Mouse (Mus musculus): ENCODE measurements around the gene Gm5475. TPM values are rescaled to one million over a fixed set of nuclear protein-coding genes. Genes with fewer than 3 reads are reported as not detected.

Gene Gm5475
- polyA plus RNA-seq, 1 experiment from 2014 or later: not detected

DNA sequence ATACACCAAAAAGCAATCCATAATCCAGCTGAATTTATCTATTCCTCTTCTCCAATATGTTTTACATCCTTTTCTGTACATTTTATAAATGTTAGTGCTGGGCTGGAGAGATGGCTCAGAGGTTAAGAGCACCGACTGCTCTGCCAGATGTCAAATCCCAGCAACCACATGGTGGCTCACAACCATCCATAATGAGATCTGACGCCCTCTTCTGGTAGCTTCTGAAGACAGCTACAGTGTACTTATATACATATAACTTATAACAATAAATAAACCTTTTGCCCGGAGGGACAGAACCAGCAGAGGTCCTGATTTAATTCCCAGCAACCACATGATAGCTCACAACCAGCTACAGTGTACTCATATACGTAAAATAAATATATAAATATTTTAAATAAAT is 26.6 kb downstream of the Gm5475 start:
- Histone ChIP-seq H3K9me3 (ENCODE audit: control insufficient read depth, low read length) (no peaks in the 10 kb centered on the region), H3K9ac (ENCODE audit: low read length) (no peak overlapping the region), H3K4me1 (replicated peaks; ENCODE audit: control insufficient read depth, insufficient read depth, low read length) (no peaks in the 10 kb centered on the region), H3K36me3 (ENCODE audit: control insufficient read depth, insufficient read depth, low read length) (no peaks in the 10 kb centered on the region), H3K27me3 (replicated peaks; ENCODE audit: control insufficient read depth, insufficient read depth, low read length) (no peaks in the 10 kb centered on the region), H3K4me3 (ENCODE audit: low read depth, low read length) (no peak overlapping the region), H3K27ac (ENCODE audit: low read depth) (no peak overlapping the region), H3K4me2 (ENCODE audit: low read length) (no peak overlapping the region)
- WGBS: 66% methylated on average over 4 of the region's 4 CpGs
- no peak for ATAC-seq (replicated peaks; ENCODE audit: low FRiP score, low TSS enrichment, low read depth)
- no peak for DNase-seq (ENCODE audit: low spot score)

DNA sequence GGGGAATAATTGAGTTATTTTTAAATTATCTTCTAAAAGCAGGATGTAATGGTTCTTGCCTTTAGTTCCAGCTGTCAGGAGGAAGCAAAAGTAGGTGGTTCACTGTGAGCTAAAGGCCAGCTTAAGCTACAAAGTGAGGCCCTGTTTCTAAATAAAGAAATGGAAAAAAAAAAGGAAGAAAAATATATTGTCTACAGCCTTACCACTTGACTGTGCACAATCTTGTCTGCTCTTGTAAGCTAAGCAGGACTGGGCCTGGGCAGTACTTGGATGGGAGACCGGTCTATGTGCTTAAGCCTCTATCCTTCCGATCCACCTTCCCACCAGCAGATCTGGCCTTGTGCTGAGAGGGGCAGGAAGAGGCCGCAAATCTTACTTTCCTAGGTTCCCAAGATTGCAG is 27.5 kb downstream of the Gm5475 start:
- H3K4me2 ChIP-seq (ENCODE audit: low read length): no peak overlapping the region
- H3K27ac ChIP-seq (ENCODE audit: low read depth): no peak overlapping the region
- H3K27me3 ChIP-seq (replicated peaks; ENCODE audit: control insufficient read depth, insufficient read depth, low read length): no peaks in the 10 kb centered on the region
- no peaks in the 10 kb centered on the region for H3K9me3 ChIP-seq (ENCODE audit: control insufficient read depth, low read length)
- no peak for DNase-seq (ENCODE audit: low spot score)
- H3K9ac ChIP-seq (ENCODE audit: low read length): no peak overlapping the region
- H3K4me3 ChIP-seq (ENCODE audit: low read depth, low read length): no peak overlapping the region
- H3K36me3 ChIP-seq (ENCODE audit: control insufficient read depth, insufficient read depth, low read length): no peaks in the 10 kb centered on the region
- 73% methylated on average over 3 of the region's 3 CpGs for WGBS
- H3K4me1 ChIP-seq (replicated peaks; ENCODE audit: control insufficient read depth, insufficient read depth, low read length): no peaks in the 10 kb centered on the region
- ATAC-seq (replicated peaks; ENCODE audit: low FRiP score, low TSS enrichment, low read depth): no peak

DNA sequence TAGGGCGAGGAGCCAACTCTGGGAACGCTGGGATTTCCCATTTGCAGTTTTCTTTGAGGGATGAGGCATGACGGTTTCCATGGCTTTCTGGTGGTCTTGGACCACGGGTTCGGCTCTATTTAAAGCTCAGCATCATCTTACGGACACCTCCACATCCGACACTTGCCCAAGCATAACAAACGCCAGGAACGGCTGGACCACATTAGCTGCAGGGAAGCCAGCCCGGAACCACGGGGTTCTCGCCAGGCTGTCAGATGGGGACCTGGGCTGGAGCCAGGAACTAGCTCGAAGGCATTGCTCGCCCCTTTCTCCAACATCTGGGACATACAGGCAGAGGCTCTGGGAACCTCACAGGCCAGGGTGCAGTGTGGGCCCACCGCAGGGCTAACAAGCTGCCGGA is 29.3 kb downstream of the Gm5475 start:
- no peak overlapping the region for H3K4me2 ChIP-seq (ENCODE audit: low read length)
- no peaks in the 10 kb centered on the region for H3K27me3 ChIP-seq (replicated peaks; ENCODE audit: control insufficient read depth, insufficient read depth, low read length)
- ATAC-seq (replicated peaks; ENCODE audit: low FRiP score, low TSS enrichment, low read depth) (no peak), DNase-seq (ENCODE audit: low spot score) (no peak)
- no peaks in the 10 kb centered on the region for H3K36me3 ChIP-seq (ENCODE audit: control insufficient read depth, insufficient read depth, low read length)
- H3K4me3 ChIP-seq (ENCODE audit: low read depth, low read length): no peak overlapping the region
- 66% methylated on average over 16 of the region's 16 CpGs for WGBS
- no peaks in the 10 kb centered on the region for H3K9me3 ChIP-seq (ENCODE audit: control insufficient read depth, low read length)
- no peaks in the 10 kb centered on the region for H3K4me1 ChIP-seq (replicated peaks; ENCODE audit: control insufficient read depth, insufficient read depth, low read length)
- H3K27ac ChIP-seq (ENCODE audit: low read depth): no peak overlapping the region
- H3K9ac ChIP-seq (ENCODE audit: low read length): no peak overlapping the region

DNA sequence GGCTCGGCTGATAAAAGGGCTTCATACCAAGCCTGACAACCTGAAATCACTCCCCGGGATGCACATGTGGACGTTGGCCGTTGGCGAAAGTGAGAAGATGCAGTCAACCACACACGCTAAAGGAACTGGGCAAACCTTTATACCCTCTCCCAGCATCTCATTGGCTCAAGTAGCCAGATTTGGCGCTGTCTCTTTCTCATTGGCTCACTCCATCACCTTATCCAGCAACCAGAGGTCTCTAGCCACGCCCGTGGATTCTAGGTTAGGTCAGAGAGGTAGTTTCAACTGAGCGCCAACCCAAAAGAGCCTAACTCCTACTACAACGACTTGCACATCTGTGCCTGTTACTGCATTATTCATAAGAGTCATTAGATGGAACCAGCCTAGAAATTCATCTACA is 30.5 kb downstream of the Gm5475 start:
- ATAC-seq (replicated peaks; ENCODE audit: low FRiP score, low TSS enrichment, low read depth) (no peak), DNase-seq (ENCODE audit: low spot score) (no peak)
- H3K9ac ChIP-seq (ENCODE audit: low read length): no peak overlapping the region
- no peak overlapping the region for H3K4me3 ChIP-seq (ENCODE audit: low read depth, low read length)
- H3K4me1 ChIP-seq (replicated peaks; ENCODE audit: control insufficient read depth, insufficient read depth, low read length): no peaks in the 10 kb centered on the region
- H3K4me2 ChIP-seq (ENCODE audit: low read length): no peak overlapping the region
- H3K27ac ChIP-seq (ENCODE audit: low read depth): no peak overlapping the region
- H3K9me3 ChIP-seq (ENCODE audit: control insufficient read depth, low read length): no peaks in the 10 kb centered on the region
- H3K27me3 ChIP-seq (replicated peaks; ENCODE audit: control insufficient read depth, insufficient read depth, low read length): no peaks in the 10 kb centered on the region
- H3K36me3 ChIP-seq (ENCODE audit: control insufficient read depth, insufficient read depth, low read length): no peaks in the 10 kb centered on the region
- 77% methylated on average over 11 of the region's 11 CpGs for WGBS

DNA sequence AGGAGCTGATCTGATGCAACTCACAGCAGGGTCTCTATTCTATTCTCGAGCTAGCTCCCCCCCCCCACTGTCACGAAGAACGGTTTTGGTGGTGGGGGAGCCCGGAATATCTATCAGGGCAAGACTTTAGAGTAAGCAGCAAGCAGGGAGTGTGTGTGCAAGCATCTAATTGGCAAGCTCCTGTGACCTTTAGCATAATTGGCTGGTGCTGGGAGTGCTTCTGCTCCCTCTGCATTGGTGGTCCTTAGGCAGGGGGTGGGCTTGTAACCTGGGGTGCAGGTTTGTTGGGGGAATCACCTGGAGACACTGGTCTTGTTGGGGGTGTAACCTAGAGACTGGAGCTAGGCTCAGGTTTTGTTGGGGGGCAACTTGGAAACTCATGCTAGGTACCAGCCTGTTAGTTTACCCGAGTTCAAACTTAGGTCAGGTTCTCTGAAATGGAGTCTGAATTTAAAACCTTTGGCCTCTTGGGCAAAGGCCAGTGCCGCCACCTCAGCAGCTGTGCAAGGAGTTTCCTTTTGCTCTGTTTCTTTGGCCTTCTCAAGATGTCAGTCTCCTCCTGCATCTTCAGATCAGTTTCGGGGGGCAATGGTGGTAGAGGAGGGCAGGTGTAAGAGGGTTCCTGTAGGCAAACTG is 34.5 kb downstream of the Gm5475 start:
- Histone ChIP-seq H3K36me3 (ENCODE audit: control insufficient read depth, insufficient read depth, low read length) (no peaks in the 10 kb centered on the region), H3K27me3 (replicated peaks; ENCODE audit: control insufficient read depth, insufficient read depth, low read length) (no peaks in the 10 kb centered on the region), H3K27ac (ENCODE audit: low read depth) (no peak overlapping the region), H3K9me3 (ENCODE audit: control insufficient read depth, low read length) (no peaks in the 10 kb centered on the region), H3K4me1 (replicated peaks; ENCODE audit: control insufficient read depth, insufficient read depth, low read length) (no peaks in the 10 kb centered on the region), H3K9ac (ENCODE audit: low read length) (no peak overlapping the region), H3K4me3 (ENCODE audit: low read depth, low read length) (no peak overlapping the region), H3K4me2 (ENCODE audit: low read length) (no peak overlapping the region)
- WGBS: 78% methylated on average over 7 of the region's 7 CpGs
- ATAC-seq (replicated peaks; ENCODE audit: low FRiP score, low TSS enrichment, low read depth) (no peak), DNase-seq (ENCODE audit: low spot score) (no peak)

DNA sequence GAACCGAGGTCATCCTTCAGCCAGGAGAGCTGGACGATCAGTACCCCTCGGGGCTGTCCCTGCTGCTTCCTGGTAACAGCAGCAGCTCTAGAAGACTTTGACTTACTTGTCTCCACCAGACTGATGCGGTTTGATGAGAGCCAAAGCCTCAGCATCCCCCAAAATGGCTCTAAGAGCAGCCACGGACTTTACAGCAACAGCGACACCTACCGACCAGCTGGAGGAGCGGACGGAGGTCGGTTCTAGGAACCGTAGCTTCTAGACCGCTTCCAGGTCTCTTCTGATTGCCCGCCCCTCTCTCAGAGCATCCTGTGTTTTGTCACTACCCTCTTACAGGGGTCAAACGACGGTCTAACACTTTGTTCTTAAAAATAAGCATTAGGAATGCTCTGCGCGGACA is 35.4 kb downstream of the Gm5475 start:
- 5% methylated on average over 17 of the region's 17 CpGs for WGBS
- Histone ChIP-seq H3K4me2 (ENCODE audit: low read length) (0 out of 2 replicates have a peak overlapping the region, but pooled peaks have one; percentile 32), H3K4me3 (ENCODE audit: low read depth, low read length) (no peak overlapping the region), H3K27ac (ENCODE audit: low read depth) (no peak overlapping the region), H3K9me3 (ENCODE audit: control insufficient read depth, low read length) (no peaks in the 10 kb centered on the region), H3K4me1 (replicated peaks; ENCODE audit: control insufficient read depth, insufficient read depth, low read length) (no peaks in the 10 kb centered on the region), H3K9ac (ENCODE audit: low read length) (no peak overlapping the region), H3K36me3 (ENCODE audit: control insufficient read depth, insufficient read depth, low read length) (no peaks in the 10 kb centered on the region), H3K27me3 (replicated peaks; ENCODE audit: control insufficient read depth, insufficient read depth, low read length) (no peaks in the 10 kb centered on the region)
- DNase-seq (ENCODE audit: low spot score) (peak; percentile 91), ATAC-seq (replicated peaks; ENCODE audit: low FRiP score, low TSS enrichment, low read depth) (peak; percentile 58)

DNA sequence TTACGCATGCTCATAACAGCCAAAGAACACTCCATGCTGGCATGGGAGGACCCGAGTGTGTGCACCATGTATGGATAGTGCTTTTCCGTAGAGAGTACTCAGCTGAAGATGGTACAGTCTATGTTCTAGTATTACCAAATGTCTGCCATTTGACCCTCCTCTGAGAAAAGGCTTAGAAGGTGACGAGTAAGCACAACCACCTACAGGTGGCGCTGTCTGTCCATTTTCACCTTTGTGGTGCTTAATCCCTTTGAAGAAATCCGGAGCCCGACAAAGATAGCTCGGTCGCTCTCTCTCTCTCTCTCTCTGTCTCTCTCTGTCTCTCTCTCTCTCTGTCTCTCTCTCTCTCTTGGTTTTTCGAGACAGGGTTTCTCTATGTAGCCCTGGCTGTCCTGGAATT is 36.1 kb downstream of the Gm5475 start:
- no peak overlapping the region for H3K4me2 ChIP-seq (ENCODE audit: low read length)
- DNase-seq (ENCODE audit: low spot score) (peak; percentile 69), ATAC-seq (replicated peaks; ENCODE audit: low FRiP score, low TSS enrichment, low read depth) (no peak)
- H3K4me1 ChIP-seq (replicated peaks; ENCODE audit: control insufficient read depth, insufficient read depth, low read length): no peaks in the 10 kb centered on the region
- no peak overlapping the region for H3K9ac ChIP-seq (ENCODE audit: low read length)
- no peak overlapping the region for H3K27ac ChIP-seq (ENCODE audit: low read depth)
- 45% methylated on average over 10 of the region's 10 CpGs for WGBS
- H3K27me3 ChIP-seq (replicated peaks; ENCODE audit: control insufficient read depth, insufficient read depth, low read length): no peaks in the 10 kb centered on the region
- no peaks in the 10 kb centered on the region for H3K36me3 ChIP-seq (ENCODE audit: control insufficient read depth, insufficient read depth, low read length)
- no peaks in the 10 kb centered on the region for H3K9me3 ChIP-seq (ENCODE audit: control insufficient read depth, low read length)
- H3K4me3 ChIP-seq (ENCODE audit: low read depth, low read length): no peak overlapping the region

DNA sequence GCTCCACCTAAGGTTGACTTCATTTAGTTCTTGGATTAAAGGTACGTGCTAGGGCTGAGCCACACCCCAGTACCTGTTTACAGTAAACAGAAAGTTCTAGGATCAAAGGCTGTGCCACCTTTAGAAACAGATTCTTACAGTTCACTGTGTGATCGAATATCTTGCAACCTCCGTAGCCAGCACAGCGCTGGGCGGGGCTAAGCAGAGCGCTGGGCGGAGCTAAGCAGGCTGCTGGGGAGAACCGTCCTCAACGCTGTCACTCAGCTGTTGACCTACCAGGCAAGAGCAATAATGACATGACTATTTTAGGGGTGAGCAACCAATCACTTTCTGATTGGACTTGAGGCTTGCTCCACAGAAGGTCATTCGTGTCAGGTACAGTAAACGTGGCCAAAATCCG is 39.0 kb downstream of the Gm5475 start:
- Histone ChIP-seq H3K4me3 (ENCODE audit: low read depth, low read length) (no peak overlapping the region; the same call in 1 of the 2 replicates), H3K9ac (ENCODE audit: low read length) (no peak overlapping the region), H3K27me3 (replicated peaks; ENCODE audit: control insufficient read depth, insufficient read depth, low read length) (no peaks in the 10 kb centered on the region), H3K27ac (ENCODE audit: low read depth) (no peak overlapping the region), H3K36me3 (ENCODE audit: control insufficient read depth, insufficient read depth, low read length) (no peaks in the 10 kb centered on the region), H3K9me3 (ENCODE audit: control insufficient read depth, low read length) (no peaks in the 10 kb centered on the region), H3K4me1 (replicated peaks; ENCODE audit: control insufficient read depth, insufficient read depth, low read length) (no peaks in the 10 kb centered on the region), H3K4me2 (ENCODE audit: low read length) (peak overlapping the region; percentile 36)
- DNase-seq (ENCODE audit: low spot score): no peak
- WGBS: 10% methylated on average over 12 of the region's 12 CpGs
- no peak for ATAC-seq (replicated peaks; ENCODE audit: low FRiP score, low TSS enrichment, low read depth)

DNA sequence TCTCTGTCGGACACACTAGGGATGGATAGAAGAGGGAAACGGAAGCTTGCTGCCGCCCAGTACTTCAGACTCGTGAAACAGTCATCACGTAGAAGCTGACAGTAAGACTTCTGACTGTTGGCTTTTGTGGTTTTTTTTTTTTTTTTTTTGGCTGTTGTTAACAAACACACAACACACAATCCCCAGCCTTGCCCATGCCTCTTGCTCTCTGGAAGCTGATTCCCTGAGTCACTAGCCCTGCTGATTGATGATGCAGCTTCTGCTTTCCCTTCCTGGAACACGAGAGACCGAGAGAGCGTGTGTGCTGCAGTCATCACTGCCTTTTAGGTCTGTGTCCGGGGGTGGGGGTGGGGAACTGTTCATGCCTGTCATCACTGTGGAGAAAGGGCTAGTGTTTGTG is 39.7 kb downstream of the Gm5475 start:
- Histone ChIP-seq H3K36me3 (ENCODE audit: control insufficient read depth, insufficient read depth, low read length) (no peaks in the 10 kb centered on the region), H3K4me1 (replicated peaks; ENCODE audit: control insufficient read depth, insufficient read depth, low read length) (no peaks in the 10 kb centered on the region), H3K27me3 (replicated peaks; ENCODE audit: control insufficient read depth, insufficient read depth, low read length) (no peaks in the 10 kb centered on the region), H3K4me2 (ENCODE audit: low read length) (no peak overlapping the region), H3K4me3 (ENCODE audit: low read depth, low read length) (no peak overlapping the region), H3K9me3 (ENCODE audit: control insufficient read depth, low read length) (no peaks in the 10 kb centered on the region), H3K27ac (ENCODE audit: low read depth) (no peak overlapping the region), H3K9ac (ENCODE audit: low read length) (no peak overlapping the region)
- ATAC-seq (replicated peaks; ENCODE audit: low FRiP score, low TSS enrichment, low read depth): no peak
- WGBS: 66% methylated on average over 9 of the region's 9 CpGs
- no peak for DNase-seq (ENCODE audit: low spot score)

Measured in intestine, embryonic 14.5 days (tissue).